Mouse (Mus musculus): Measurements from ENCODE around the gene Jsrp1. TPM values are rescaled to one million over a fixed set of nuclear protein-coding genes. Genes with fewer than 3 reads are reported as not detected.
A peak's percentile ranks its signal among the peaks of the same experiment; 100 is the strongest.
"Not testable (repeated sequence)": the region's sequence is repeated elsewhere in the genome, so short reads cannot be mapped to it uniquely, and the experiment has no call there.

Jsrp1 gene
- total RNA-seq, 2 experiments from 2014 or later: not detected

- ATAC-seq (replicated peaks; ENCODE audit: low FRiP score, low TSS enrichment, poor library complexity, severe bottlenecking): not testable (repeated sequence)
Observed at GRCm38 (mm10) chr10:80816303-80816702, 3.0 kb upstream of the Jsrp1 start.

GRCm38 (mm10) chr10:80814800-80815199 lies 1.5 kb upstream of the Jsrp1 start:
- ATAC-seq (replicated peaks; ENCODE audit: low FRiP score, low TSS enrichment, poor library complexity, severe bottlenecking): no peak

DNA sequence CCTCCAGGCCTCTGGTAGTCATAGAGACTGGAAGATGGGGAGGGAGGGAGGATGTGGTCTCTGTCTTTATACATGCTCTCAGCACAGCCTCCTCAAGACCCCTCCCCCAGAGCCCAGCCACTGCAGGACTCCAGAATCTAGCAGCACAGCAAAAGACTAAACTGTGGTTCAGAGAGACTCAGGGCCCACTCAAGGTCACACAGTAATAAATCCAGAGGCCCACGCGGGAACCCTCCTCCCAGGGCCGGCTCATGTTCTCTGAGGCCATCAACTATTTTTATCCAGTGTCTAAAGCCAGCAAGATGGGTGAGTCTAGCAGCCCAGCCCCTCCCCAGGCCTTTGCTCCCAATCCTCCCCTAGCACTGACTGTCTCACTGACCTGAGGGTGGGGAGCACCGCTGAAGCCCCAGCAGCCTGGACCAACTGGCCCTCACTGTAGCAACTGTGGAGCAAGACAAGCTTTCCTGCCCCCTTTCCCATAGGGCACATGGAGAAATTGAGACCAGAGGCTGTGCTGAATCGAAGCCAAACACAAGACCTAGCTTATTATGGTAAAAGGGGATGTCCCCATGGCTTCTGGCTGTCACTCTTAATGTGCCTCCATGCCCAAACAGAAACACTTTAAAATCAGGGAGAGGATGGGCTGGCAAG lies 782 bp downstream of the Jsrp1 start:
- no peak for ATAC-seq (replicated peaks; ENCODE audit: low FRiP score, low TSS enrichment, poor library complexity, severe bottlenecking)

- ATAC-seq (replicated peaks; ENCODE audit: low FRiP score, low TSS enrichment, poor library complexity, severe bottlenecking): no peak
Observed at GRCm38 (mm10) chr10:80810084-80810483, 3.2 kb downstream of the Jsrp1 start.

DNA sequence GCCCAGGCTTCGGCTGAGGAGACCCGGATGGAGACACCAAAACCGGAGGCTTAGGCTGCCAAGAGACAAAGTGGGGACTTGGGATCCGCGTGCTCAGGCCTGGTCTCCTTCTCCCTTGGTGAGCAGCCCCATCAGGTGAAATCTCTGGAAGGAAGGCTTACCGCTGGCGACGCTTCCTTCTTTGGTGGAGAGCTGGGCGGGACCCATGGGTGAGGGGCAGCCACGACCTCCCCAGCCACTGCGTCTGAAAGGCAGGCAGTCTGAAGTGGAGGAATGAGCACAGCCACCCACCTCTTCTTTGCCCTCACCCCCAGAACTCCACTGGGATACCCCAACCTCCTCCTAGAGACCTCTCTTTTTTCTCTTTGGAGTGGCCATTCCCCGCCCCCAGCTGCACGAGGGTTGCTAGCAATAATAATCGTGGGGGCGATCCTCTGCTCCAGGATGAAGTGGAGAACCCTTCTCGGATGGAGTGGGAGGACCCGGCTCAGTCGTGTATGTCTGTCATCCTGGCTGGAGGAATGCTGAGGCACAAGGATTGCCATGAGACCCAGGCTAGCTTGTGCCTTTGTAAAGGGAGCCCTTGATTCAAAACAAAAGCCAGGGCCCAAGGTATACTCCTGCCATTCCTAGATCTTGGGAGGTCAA lies 4.2 kb downstream of the Jsrp1 start:
- no peak for ATAC-seq (replicated peaks; ENCODE audit: low FRiP score, low TSS enrichment, poor library complexity, severe bottlenecking)

- no peak for ATAC-seq (replicated peaks; ENCODE audit: low FRiP score, low TSS enrichment, poor library complexity, severe bottlenecking)
Observed at GRCm38 (mm10) chr10:80808099-80808984, 5.0 kb downstream of the Jsrp1 start.

- peak; percentile 14; the same call in 1 of the 2 replicates for ATAC-seq (replicated peaks; ENCODE audit: low FRiP score, low TSS enrichment, poor library complexity, severe bottlenecking)
Observed at GRCm38 (mm10) chr10:80807057-80807627, 6.2 kb downstream of the Jsrp1 start.

GRCm38 (mm10) chr10:80806341-80807056 lies 6.8 kb downstream of the Jsrp1 start:
- no peak for ATAC-seq (replicated peaks; ENCODE audit: low FRiP score, low TSS enrichment, poor library complexity, severe bottlenecking)

- peak; percentile 66 for ATAC-seq (replicated peaks; ENCODE audit: low FRiP score, low TSS enrichment, poor library complexity, severe bottlenecking)
Observed at GRCm38 (mm10) chr10:80805925-80806324, 7.4 kb downstream of the Jsrp1 start.

- no peak for ATAC-seq (replicated peaks; ENCODE audit: low FRiP score, low TSS enrichment, poor library complexity, severe bottlenecking)
Observed at GRCm38 (mm10) chr10:80805322-80805721, 8.0 kb downstream of the Jsrp1 start.

- no peak for ATAC-seq (replicated peaks; ENCODE audit: low FRiP score, low TSS enrichment, poor library complexity, severe bottlenecking)
Observed at GRCm38 (mm10) chr10:80804916-80805315, 8.4 kb downstream of the Jsrp1 start, which contains the start of gene Amh. Gene Amh (plus strand): TSS chr10:80805243.

GRCm38 (mm10) chr10:80804340-80804739 lies 9.0 kb downstream of the Jsrp1 start:
- no peak for ATAC-seq (replicated peaks; ENCODE audit: low FRiP score, low TSS enrichment, poor library complexity, severe bottlenecking)

DNA sequence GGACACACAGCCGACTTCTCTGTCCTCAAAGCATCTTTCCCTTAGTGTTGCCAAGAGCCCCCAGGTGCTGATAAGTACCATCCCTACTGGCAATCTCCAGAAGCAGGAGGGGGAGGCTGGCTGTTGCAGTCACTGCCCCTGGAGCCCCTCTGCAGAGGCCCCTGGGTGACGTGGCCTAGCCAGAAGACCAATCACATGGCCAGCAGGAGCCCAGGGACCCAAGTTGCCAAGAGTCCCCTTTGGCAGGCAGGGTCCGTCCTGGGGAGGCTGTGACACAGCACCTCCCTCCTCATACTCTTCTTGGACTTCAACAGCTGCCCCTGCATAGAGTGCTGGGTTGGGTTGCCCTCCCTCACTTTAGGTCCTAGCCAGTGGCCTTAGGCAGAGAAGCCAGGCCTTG lies 10.3 kb downstream of the Jsrp1 start:
- ATAC-seq (replicated peaks; ENCODE audit: low FRiP score, low TSS enrichment, poor library complexity, severe bottlenecking): no peak

- no peak for ATAC-seq (replicated peaks; ENCODE audit: low FRiP score, low TSS enrichment, poor library complexity, severe bottlenecking)
Observed at GRCm38 (mm10) chr10:80802204-80802912, 10.9 kb downstream of the Jsrp1 start.

DNA sequence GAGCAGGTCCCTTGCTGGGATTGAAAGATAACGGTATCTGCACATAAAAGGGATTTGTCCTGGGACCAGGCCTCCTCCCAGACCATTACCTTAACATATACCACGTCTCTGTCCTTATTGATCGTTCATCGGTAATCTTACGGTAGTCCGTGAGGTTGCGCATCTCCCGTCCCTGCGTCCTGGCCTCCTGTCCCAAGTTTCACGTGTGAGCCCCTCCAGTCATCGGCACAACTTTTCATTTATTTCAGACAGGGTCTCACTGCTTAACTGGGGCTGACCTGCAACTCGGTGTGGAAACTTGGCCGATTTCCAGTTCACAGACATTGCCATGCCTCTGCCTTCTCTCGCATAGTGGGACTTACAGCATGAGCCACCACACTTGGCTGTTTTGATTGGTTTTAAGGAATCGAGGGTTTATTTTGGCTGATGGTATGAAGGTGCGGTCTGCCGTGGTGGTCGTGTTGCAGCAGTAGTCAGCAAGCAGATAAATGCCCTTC lies 14.2 kb downstream of the Jsrp1 start:
- ATAC-seq (replicated peaks; ENCODE audit: low FRiP score, low TSS enrichment, poor library complexity, severe bottlenecking): no peak

- ATAC-seq (replicated peaks; ENCODE audit: low FRiP score, low TSS enrichment, poor library complexity, severe bottlenecking): peak; percentile 81
Observed at GRCm38 (mm10) chr10:80798150-80799006, 14.9 kb downstream of the Jsrp1 start, which contains the start of the genes Sf3a2 and Plekhj1. Gene Sf3a2 (plus strand): TSS chr10:80798198. Gene Plekhj1 (minus strand): TSS chr10:80798626.
